Mouse (Mus musculus) layer of hippocampus, postnatal 14 days (tissue): Measurements from ENCODE around the gene Ptprd. TPM values are rescaled to one million over a fixed set of nuclear protein-coding genes. Genes with fewer than 3 reads are reported as not detected.
A peak's percentile ranks its signal among the peaks of the same experiment; 100 is the strongest.

Source experiments
- DNase-seq, 2 experiments: peaks; one replicate each; pipeline ENCODE4 v3.0.0; 2021 to 2022; ENCODE audit warnings: low spot score in 2 of 2, mixed read lengths in 1 of 2
- total RNA-seq, 2 experiments: library from RNA; stranded (reverse); gene quantifications; 2 replicates each; pipeline ENCODE4 v1.2.3; 2021

The Ptprd gene
- total RNA-seq, 2 experiments from 2014 or later, result 163 to 206 TPM

DNA sequence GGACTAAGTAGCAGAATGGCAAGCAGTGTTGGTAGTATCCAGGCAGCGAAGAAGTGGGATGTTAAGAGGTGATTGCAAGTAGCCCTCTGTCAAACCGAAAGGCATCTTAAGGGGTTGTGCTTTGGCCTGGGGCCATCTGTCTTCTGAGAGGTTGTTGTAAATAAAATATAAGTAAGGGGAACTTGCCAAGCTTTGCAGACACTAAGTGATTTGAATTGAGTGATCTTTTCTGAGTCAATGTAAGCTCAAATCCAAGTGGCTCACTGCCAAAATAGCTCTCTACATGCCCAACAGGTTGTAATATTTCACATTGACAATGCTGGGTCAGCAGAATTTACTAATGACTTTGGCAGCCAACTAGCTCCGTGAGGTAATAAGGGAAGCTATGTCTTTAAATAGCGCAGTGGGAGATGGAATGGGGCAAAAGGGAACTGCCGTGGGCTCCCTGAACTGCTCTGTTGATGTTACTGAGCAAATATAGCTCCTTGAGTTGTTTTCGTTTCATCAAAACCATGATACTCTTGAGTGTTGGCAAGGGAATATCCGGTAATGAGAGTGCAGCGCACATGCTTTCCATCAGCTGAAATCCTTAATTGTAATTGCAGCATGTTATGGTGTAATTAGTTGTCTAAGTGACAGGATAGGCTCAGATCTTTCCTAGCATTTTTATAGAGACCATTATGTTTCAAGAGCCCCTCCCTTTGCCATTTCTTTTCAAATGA, 952.4 kb downstream of the Ptprd start:
- peak in 1 of 2 experiments; percentile 10 for DNase-seq

DNA sequence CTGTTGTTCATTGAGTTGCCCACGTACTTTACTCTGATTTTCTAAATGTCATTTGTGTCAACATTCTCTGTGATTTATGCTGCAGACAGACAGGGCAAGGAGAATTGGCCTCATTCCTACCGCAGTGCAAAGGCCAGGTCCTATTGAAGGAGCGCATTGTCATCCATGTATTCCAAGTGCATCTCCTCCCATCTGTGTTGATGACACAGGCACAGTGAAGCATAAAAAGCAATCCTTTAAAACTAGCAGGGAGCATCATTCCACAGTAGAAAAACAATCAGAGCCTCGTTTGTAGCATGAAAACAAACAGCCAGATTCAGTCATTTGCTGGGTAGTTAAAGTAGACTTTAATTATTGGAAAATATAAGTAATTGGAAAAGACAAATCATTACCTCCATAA, 960.6 kb downstream of the Ptprd start:
- no peak for DNase-seq

DNA sequence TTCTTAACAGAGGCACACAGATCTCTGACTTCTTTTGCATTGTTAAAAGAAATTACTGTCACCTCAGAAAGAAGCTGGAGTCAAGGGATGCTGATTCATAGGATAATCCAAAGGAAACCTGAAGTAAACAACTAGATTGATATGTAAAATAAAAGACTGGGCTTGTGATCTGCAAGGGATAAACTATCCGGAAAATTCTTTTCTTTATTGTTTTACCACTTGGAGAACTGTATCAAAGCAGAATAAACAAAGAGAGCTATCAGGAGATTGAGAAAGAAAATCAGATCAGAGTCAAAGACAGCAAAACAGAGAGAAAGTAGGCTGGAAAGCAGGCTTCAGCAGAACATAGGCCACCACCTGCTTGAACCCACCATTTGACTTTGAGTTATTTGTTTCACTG, 962.0 kb downstream of the Ptprd start:
- no peak for DNase-seq

DNA sequence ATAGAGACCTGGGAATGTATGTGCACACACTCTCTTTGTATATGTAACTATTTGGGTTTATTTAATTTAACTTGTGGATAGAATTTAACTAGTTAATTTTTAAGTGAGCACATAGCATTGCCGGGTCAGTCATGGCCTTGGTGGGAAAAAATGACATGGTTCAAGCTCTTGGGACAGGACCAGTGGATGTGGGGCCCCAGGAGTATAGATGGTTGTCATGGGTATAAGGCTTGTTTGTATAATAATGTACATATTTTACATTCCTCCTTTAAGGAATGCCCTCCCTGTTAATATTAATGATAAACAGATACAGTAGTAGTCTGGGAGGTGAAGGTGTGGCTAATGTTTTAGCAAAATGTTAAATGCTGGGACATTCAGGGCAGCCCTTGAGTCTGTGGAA, 962.8 kb downstream of the Ptprd start:
- DNase-seq, result no peak

DNA sequence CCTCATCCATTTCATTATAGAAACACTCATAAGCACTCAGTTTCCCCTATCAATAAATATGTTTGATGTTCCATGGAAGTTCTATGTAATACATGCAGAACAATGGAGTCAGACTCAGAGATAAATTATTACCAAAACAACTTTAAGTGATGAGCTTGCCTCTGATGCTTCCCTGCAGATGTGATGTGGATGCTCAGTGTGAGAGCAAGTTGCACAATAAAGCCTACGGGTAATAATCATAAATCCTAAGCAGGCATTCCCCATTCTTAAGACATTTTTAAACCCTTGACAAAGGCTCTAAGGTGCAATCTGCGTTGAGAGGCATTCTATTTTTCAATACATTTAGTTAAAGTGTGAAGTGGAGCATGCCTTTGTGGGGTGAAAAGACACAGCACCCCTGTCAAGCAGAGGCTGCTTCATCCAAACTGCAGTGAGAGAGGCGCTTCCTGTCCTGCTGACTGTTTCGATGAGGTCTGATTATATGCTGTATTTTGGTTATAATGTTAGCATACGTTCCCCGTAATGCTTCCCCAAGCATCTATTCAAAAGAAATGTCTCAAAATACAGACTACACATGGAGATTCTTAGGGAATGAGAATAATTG, 969.8 kb downstream of the Ptprd start:
- DNase-seq, result no peak

DNA sequence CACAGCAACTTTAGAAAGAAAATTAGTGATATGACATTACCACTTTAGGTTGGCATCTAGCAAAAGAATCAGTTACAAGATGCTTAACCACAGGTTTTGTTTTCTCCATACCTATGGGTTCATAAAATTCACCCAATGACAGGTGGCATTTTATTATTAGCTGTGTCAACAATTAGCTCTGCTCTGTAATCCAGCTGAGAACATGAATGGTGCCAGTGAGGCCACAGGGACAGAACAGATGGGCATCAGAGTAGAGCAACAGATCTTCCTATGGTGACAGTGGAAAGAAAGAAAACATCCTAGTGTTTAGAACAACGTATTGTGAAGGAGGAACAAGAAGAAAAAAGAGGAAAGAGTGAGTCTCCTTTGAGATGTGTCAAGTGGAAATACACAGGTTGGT, 973.6 kb downstream of the Ptprd start:
- DNase-seq, result no peak

DNA sequence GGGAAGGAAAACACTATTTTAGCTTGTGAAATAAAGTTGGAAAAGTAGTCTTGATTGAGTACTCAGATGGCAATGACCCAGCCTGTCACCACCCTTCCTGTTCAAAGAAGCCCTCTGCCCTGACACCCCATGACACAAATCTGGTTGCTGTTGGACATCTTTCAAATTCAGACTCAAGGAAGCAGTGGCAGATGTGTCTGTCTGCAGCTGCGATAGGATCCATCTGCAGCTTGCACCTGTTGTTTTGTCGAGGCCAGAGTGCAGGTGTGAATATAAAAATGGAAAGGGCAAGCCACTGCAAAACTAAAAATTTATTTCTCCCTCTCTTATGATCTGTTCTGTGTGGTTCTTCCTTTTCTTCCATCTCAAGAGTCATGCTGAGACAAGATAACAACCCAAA, 978.5 kb downstream of the Ptprd start:
- no peak for DNase-seq

DNA sequence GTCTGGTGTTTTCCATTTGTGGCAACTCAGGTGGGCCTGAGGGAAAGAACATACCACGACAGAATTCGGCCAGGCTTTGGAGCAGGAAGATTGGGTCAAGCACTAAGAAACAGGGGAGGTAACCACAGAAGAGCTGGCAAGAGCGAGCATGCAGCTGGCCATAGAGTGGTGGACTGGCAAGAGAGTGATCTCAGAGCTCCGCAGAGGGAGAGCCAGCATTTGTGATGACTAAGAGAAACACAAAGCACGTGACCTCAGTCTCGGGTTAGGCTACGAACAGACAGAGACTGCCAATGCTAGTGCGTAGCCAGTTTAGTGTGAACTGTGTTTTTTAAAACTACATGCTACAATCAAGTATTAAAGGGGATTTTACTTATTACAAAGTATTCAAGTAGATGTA, 1042.9 kb downstream of the Ptprd start:
- no peak for DNase-seq

DNA sequence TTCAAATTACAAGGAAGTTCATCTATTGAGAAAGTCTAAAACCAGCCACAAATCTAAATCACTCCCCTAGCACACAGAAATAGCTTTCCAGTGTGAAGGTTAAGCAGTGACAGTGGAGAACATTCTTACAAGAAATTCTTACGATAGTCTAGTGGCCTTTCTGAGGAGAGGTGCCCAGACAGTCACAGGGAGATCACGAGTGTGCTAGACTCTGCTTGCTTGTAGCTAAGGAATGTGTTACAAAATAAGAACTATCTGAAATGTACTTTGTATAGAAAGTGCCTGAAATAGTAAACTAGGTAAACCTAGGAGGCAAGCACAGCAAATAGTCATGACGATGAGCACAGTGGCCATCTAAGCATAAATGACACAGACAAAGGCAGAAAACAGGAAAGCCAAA, 1054.2 kb downstream of the Ptprd start:
- DNase-seq, result no peak

DNA sequence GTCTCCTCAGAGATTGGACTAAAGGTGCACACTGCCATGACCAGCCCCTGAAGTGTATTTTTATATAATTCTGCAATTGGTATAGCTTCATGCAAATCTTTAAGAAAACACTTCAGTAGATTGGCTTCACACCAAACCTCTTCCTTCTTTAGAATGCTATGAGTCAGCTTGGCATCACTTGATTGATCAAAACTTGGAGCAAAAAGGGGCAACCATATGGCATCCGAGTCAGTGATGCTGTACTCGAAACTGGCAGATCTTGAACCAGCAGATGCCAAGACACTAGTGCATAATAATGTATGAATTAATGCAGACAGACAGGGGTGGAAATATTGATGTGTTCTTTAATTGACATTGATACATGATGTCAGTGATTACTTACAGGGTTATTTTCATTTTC, 1056.2 kb downstream of the Ptprd start:
- peak in 1 of 2 experiments; percentile 65 for DNase-seq

DNA sequence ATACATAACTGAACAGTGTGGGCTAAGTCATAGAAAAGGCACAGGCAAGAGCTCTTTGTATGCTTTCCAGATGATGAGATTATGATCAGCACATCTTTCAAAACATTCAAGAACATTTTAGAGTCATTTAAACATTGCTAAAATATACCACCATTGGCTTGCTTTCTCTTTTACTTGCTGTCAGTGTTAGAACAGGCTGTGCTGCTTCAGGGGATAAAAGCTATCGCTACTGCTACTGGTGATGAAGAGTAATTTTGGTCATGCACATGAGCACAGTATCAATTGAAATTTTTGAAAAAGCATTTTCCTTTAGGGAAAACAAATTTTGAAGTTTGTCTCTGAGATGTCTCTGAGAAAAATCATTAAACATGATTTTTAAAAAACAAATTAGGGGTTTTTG, 1056.7 kb downstream of the Ptprd start:
- no peak for DNase-seq

DNA sequence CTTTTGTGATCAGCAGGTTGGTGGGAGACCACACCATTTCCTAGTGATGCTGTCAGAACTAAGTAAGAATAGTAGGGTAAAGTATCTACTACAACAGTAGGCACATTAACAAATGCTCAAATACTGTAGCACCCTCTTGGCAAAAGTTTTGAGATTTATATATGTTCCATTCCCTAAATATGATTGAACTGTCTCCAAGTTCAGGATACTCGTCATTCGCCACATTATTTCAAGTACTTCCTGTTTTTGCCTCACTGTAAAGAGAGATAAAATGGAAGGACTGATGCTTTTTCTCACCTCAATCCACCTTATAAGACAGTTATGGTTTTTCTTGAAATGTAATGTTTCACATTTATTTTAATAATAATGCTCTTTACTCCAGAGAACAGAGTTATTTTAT, 1086.9 kb downstream of the Ptprd start:
- no peak for DNase-seq

DNA sequence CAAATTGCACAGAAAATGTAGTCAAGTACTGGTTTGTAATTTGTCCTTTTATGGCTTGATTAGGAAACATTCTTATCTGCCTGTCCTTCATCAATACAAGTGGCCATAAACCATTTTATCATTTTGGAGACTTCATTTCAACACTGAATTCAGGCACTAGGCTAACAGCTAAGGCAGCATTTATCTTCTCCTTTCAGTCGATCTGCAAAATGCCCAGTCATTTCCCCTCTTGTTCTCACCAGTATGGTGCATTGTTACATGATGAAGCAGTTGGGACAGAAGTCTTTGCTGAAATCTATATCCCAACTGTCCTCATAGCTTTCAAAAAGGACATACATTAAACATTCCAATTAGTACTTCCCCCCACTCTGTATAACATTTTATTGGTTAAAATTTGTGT, 1100.9 kb downstream of the Ptprd start:
- no peak for DNase-seq

DNA sequence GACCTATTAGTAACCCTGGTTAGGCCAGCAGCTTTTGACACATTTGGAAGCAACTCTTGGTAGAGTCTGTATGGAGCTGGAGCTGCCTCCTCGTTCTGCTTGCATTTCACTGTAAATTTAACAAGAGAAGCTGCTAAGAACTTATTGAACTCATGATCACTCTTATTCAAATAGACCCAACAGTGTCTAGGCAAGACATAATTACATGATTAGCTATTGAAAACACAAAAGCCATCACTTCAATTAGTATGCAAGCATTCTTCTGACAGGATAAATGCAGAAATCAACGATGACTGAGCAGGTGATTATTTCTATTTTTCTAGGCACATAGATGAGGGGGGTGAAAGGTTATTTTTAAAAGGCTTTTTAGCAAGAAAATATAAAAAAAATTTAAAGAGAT, 1104.5 kb downstream of the Ptprd start:
- no peak for DNase-seq

DNA sequence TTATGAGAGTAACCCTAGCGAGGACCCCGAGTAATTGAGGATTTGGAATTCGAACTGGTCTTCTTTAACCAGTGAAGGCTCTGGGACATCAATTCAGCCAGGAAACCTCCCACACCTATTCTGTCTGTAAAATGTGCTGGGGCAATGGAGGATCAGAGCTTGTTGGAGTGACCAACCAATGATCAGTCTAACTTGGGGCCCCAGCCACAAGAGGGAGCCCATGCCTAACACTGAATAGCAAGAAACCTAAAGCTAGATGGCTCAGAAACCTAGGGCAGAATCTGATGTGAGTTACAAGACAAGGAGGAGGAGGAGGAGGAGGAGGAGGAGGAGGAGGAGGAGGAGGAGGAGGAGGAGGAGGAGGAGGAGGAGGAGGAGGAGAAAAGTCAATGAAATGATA, 1128.6 kb downstream of the Ptprd start:
- peak; percentile 10 to 45 for DNase-seq

DNA sequence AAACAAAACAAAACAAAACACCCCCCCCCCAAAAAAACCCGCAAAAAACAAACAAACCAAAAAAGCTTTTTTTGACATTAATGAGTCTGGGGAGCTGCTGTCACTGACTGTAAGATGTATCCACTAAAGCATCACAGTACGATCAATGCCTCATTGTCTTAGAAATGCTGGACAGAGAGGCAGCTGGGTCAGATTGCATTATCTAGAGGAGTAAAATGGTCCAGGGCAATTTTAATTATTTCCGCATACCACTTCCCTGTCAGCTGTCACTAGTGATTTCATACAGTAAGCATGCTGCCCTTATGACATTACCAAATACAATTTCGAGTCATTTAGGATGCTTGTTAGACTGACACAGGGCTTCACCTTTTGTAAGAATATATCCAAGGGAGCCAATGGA, 1134.2 kb downstream of the Ptprd start:
- no peak for DNase-seq

DNA sequence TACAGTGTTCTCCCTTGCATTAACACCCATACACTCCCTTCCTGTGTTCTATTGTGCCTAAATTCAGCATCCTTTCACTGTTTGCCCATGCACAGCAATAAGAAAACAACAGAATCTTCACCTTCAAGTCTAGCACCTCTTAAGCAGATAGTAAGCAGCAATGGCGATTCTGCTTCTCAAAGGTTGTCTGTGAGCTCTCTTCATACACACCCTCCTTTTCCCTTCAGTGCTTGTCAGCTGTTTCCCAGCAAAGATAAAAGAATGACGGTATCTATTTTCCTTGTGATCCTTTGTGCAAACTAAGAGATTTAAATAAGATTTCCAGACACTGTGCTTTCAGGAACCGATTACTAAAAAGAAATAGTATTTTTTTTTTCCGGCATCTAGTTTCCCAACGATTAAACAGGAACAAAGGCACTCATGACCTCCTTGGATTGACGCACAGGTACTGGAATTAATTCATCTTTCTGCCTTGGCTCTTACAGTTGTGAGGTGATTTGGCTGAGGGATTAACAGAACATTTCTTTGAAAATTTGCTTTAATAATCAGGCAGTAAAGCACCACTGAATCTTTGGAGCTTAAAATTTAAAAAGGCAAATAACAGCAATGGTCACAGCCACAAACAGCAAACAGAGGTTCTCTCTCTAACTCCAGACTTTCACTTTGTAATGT, 1161.1 kb downstream of the Ptprd start:
- DNase-seq, result no peak

DNA sequence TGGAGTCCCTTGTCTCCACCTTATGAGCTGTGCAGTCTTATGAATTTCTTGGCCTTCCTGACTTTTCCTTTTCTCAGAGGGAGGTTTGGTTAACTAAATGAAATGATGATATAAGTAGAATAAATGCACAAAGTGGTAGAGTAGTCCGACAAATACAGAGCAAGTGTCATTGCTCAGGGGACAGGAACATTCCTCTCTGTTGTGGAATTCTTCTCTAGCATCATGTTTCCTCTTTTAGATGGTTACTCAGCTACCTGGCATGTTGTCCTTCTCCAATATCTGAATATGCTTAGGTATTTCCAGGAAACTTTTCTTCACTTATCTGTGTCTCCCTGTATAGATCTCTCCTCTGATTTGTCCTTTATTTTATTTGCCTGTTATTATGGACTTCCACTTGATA, 1207.3 kb downstream of the Ptprd start:
- DNase-seq, result no peak

DNA sequence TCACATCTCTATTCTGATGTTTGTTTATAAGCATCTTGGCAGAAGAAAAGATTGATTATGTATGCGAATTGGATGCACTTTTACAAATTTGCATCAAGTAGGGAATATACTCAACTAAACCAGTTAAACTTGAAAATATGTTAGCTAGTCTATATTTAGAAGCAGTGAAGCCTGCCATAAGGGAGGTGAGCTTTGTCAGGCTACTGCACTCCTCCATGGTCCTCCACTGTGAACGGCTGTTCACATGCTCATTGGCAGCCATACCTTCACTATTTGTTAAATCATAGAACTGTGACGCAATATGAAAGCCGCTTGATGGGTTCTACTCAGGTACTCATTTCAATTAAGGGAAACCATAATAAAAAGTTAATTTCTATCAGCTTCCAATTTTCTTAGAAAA, 1215.6 kb downstream of the Ptprd start:
- no peak for DNase-seq

DNA sequence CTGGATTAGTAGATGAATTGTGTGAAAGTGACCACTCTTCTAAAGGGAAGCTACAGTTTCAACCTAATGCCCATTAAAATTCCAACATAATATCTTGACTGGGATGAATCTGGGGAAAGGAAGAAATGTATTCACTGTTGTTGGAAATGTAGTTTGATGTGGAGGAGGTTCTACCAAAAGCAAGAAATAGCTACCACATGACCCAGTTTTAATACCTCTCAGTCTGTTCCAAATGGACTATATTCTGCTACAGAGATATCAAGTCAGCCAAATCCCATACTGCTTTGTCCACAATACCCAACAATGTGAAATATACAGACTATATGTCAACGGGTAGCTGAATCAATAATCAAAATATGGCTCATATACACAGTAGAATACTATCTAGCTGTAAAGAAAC, 1221.8 kb downstream of the Ptprd start:
- DNase-seq, result no peak

DNA sequence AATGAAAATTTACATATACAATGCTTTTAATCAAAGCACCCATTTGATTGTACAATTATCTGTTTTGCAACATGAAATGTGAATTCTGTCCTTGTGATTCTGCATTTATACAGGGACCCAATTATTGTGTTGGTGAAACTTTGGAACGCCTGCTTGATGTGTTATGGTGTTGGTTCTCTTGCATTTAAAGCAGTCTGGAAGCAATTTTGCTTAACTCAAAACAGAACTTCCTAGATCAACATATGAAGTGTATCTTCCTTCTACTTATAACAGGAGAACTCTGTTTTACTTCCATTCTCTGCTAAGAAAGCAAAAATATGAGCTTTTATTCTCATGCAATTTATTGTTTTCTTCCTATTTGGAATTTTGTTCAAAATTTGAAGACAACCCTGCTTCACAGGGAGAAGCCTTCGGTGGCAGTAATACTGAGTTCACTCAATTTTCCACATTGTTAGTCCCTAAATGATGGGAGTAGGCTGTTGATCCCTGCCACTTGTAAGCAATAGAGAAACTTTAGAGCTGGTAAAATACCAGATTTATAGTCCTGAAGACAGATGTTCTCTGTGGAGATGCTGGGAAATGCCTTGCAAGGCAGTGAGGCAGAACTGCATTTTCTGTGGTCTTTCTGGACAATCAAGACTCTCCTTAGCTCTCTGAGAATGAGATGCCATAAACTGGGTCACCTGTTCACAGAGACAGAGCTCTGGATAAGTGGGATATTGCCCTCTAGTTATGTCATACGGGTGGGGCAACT, 1234.5 kb downstream of the Ptprd start:
- no peak for DNase-seq

DNA sequence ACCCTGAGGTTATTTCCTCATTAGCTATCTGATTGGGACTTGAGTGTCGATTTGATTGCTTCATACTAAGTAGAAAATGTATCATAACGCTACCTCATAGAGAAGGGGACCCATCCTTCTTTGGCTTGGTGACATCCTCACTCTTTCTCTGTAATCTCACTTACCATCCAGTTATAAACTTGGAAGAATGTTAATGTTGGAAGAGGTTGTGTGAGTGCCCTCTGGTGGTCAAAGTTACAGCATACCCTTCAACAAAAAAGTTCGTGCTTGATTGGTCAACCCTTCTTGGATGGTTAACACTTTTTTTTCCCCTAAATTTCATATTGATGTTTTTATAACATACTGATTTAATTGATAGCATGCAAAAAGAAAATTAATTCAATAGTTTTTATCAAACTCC, 1263.5 kb downstream of the Ptprd start:
- DNase-seq, result peak; percentile 16 to 33
